Mouse (Mus musculus): ENCODE measurements around the gene Kidins220. TPM values are rescaled to one million over a fixed set of nuclear protein-coding genes. Genes with fewer than 3 reads are reported as not detected.

Kidins220 gene
- polyA plus RNA-seq, 1 experiment from 2014 or later, result 96.4 TPM

DNA sequence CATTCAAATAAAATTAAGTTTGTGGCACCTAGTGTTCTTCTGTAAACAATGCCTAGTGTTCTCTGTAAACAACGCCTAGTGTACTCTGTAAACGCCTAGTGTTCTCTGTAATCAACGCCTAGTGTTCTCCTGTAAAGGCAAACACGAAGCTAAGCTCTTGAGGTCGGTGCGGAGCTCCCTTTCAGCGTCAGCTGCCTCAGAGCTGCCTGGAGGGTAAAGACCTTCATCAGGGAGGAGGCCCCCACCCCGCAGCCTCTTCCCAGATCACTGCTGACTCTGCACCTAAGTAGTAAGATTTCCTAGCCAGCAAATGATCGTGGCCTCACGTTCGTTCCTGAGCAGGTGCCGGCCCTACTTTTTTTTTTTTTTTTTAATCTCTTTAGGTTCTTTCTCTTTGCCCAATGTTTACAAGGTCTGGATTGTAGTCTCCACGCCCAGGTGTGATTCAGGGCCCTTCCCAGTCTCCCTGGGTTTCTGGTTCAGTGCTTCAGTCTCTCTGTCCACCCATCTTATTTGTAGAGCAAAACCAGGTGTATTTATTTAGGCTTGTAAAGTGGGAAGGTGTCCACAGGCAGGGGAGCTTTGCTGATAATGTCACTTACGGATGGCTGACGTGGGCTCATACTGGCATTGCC lies 37.1 kb downstream of the Kidins220 start:
- no peak overlapping the region for H3K4me2 ChIP-seq (replicated peaks)
- H3K27ac ChIP-seq, result no peak overlapping the region
- H3K9me3 ChIP-seq, result no peaks in the 10 kb centered on the region
- WGBS, result 81% methylated on average over 15 of the region's 15 CpGs
- H3K4me1 ChIP-seq, result no peaks in the 10 kb centered on the region
- no peaks in the 10 kb centered on the region for H3K27me3 ChIP-seq (replicated peaks)
- no peak overlapping the region for H3K4me3 ChIP-seq
- no peak for ATAC-seq (ENCODE audit: low FRiP score, low read depth)
- peaks cover 85% of the 10 kb centered on the region for H3K36me3 ChIP-seq
- no peak overlapping the region for H3K9ac ChIP-seq

GRCm38 (mm10) chr12:25012555-25013540 lies 38.1 kb downstream of the Kidins220 start:
- Histone ChIP-seq H3K4me1 (no peaks in the 10 kb centered on the region), H3K4me3 (no peak overlapping the region), H3K4me2 (replicated peaks) (no peak overlapping the region), H3K9ac (no peak overlapping the region), H3K9me3 (no peaks in the 10 kb centered on the region), H3K27ac (no peak overlapping the region), H3K27me3 (replicated peaks) (no peaks in the 10 kb centered on the region), H3K36me3 (peaks cover 85% of the 10 kb centered on the region)
- no peak for ATAC-seq (ENCODE audit: low FRiP score, low read depth)
- WGBS, result 78% methylated on average over 13 of the region's 13 CpGs

DNA sequence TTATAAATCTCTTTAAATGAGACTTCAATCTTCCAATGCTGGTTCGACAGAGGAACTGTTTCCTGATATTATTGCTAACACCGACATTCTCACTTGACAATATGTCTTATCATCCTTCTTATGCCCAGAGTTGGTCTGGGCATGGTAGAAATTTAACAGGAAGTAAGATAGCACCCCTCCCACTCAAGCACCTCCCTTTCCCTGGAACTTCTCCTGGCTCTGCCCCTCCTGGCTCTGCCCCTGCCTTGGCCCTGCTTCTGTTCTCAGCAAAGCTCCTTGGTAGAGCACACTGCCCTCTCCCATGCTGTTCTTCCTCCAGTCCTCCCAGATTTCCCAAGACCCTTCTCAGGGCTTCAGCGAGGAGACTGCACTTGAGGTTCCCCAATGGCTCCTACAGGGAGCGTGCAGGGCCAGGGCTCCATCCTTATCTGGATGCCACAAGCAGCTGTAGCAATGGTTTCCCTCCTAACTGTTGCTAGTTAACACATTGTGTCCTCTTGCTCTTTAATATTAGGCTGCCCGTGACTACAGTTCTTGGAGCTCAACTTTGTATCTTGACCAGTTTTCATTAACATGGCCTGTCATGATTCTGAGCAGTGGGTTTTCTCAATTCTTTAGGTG lies 39.7 kb downstream of the Kidins220 start:
- Histone ChIP-seq H3K4me2 (replicated peaks) (no peak overlapping the region), H3K36me3 (peaks cover 88% of the 10 kb centered on the region), H3K27ac (no peak overlapping the region), H3K9ac (no peak overlapping the region), H3K4me1 (no peaks in the 10 kb centered on the region), H3K4me3 (no peak overlapping the region), H3K27me3 (replicated peaks) (no peaks in the 10 kb centered on the region), H3K9me3 (no peaks in the 10 kb centered on the region)
- no peak for ATAC-seq (ENCODE audit: low FRiP score, low read depth)
- 96% methylated on average over 5 of the region's 5 CpGs for WGBS

DNA sequence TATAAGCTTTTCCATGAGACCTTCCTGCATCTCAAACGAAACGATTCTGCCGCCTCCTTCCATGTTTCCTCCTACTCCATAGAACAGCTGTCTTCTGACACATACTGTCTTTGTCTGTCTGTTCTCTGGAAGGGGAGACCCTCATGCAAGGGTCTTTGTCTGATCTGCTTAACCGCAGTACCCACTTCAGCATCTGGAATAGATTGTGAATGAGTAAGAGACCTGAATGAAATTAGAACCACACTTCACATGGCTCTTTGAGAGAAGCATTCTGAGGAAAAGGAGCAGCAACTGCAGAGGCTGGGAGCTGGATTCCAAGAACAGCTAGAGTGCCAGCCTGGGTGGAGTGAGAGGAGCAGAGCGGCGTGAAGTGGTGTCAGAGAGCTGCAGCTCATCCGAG lies 40.2 kb downstream of the Kidins220 start:
- ATAC-seq (ENCODE audit: low FRiP score, low read depth), result no peak
- no peaks in the 10 kb centered on the region for H3K27me3 ChIP-seq (replicated peaks)
- H3K9me3 ChIP-seq, result no peaks in the 10 kb centered on the region
- H3K27ac ChIP-seq, result no peak overlapping the region
- peaks cover 84% of the 10 kb centered on the region for H3K36me3 ChIP-seq
- no peaks in the 10 kb centered on the region for H3K4me1 ChIP-seq
- no peak overlapping the region for H3K4me3 ChIP-seq
- H3K4me2 ChIP-seq (replicated peaks), result no peak overlapping the region
- no peak overlapping the region for H3K9ac ChIP-seq
- 93% methylated on average over 7 of the region's 7 CpGs for WGBS

DNA sequence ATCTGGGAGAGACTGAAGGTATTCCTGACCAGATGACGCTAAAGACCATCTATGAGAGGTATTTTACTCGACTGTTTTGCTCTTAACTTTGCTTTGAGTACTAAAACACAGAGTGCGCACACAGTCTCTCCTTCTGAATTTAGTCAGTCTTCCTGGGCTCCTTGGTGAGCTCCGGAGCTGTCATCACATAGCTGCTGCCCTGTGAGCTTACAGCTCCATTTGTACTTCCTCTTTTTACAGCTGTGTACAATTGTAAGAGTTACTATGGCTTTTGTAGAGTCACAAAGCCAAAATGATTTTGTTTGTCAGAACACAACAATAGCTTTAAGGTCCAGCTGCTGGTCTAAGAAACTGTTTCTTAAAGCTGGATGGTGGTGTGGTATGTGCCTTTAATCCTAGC lies 42.3 kb downstream of the Kidins220 start:
- H3K4me1 ChIP-seq, result no peaks in the 10 kb centered on the region
- H3K9me3 ChIP-seq, result no peaks in the 10 kb centered on the region
- no peak for ATAC-seq (ENCODE audit: low FRiP score, low read depth)
- H3K4me2 ChIP-seq (replicated peaks), result no peak overlapping the region
- peaks cover 74% of the 10 kb centered on the region for H3K36me3 ChIP-seq
- 90% methylated on average over 4 of the region's 4 CpGs for WGBS
- no peaks in the 10 kb centered on the region for H3K27me3 ChIP-seq (replicated peaks)
- H3K4me3 ChIP-seq, result no peak overlapping the region
- H3K27ac ChIP-seq, result no peak overlapping the region
- no peak overlapping the region for H3K9ac ChIP-seq

GRCm38 (mm10) chr12:25021057-25021456 lies 46.3 kb downstream of the Kidins220 start:
- Histone ChIP-seq H3K4me3 (no peak overlapping the region), H3K9ac (no peak overlapping the region), H3K4me2 (replicated peaks) (no peak overlapping the region), H3K4me1 (no peaks in the 10 kb centered on the region), H3K36me3 (peaks cover 41% of the 10 kb centered on the region), H3K27me3 (replicated peaks) (no peaks in the 10 kb centered on the region), H3K27ac (no peak overlapping the region), H3K9me3 (no peaks in the 10 kb centered on the region)
- 91% methylated on average over 5 of the region's 5 CpGs for WGBS
- no peak for ATAC-seq (ENCODE audit: low FRiP score, low read depth)

DNA sequence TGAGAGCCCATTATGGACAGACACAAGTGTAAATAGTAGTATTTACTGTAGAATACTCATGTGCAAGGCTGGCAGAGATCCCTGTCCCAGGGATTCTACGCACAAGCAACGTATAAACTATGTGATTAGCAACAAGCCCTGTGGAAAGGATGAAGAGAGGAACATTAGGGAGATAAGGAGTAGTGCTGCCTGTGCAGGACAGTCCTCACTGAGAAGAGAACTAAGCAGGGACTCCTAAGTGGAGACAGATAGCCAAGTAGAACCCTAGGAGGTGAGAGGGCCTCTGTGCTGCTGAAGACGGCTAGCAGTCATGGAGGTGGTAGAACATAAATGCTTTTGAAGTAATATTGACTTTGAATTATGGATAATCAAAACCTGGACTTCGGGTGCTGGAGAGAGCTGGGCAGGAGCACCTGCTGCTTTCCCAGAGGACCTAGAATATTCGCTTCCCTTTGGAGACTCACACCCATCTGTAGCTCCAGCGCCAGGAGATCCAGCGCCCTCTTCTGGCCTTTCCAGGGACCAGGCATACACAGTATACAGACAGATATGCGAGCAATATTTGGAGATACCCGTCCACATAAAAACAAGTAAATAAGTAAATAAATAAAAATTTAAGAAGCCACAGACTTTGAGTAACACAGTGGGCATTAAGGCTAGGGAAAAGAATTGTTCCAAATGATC lies 50.3 kb downstream of the Kidins220 start:
- WGBS, result 67% methylated on average over 9 of the region's 9 CpGs

DNA sequence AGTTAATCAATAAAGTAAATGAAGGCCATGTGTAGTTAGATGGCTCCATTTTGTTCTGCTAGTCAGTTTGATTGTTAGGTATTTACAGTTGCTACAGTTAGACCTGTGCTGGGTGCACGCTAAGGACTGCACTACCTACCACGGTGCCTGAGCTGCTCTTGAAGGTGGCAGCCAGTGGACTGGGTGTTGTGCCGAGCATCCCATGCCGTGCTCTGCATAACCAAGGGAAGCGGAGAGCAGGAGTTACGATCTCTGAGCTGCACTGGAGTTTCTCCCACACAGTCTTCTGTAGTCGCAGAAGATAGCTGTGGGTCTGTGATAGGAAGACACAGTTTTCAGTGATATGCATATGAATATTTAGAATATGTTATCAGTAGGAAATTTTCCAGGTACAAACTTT lies 51.6 kb downstream of the Kidins220 start:
- H3K9me3 ChIP-seq, result no peaks in the 10 kb centered on the region
- no peaks in the 10 kb centered on the region for H3K4me1 ChIP-seq
- no peak overlapping the region for H3K27ac ChIP-seq
- peaks cover 12% of the 10 kb centered on the region for H3K36me3 ChIP-seq
- H3K9ac ChIP-seq, result no peak overlapping the region
- 84% methylated on average over 7 of the region's 7 CpGs for WGBS
- H3K4me2 ChIP-seq (replicated peaks), result no peak overlapping the region
- no peak for ATAC-seq (ENCODE audit: low FRiP score, low read depth)
- H3K27me3 ChIP-seq (replicated peaks), result no peaks in the 10 kb centered on the region
- H3K4me3 ChIP-seq, result no peak overlapping the region

More for the DNA sequence above, 50.3 kb downstream of the Kidins220 start:
- Histone ChIP-seq H3K4me2 (replicated peaks) (no peak overlapping the region), H3K4me3 (no peak overlapping the region), H3K4me1 (no peaks in the 10 kb centered on the region), H3K27me3 (replicated peaks) (no peaks in the 10 kb centered on the region), H3K27ac (no peak overlapping the region), H3K9ac (no peak overlapping the region), H3K9me3 (no peaks in the 10 kb centered on the region), H3K36me3 (peaks cover 12% of the 10 kb centered on the region)
- no peak for ATAC-seq (ENCODE audit: low FRiP score, low read depth)

GRCm38 (mm10) chr12:25027416-25027815 lies 52.7 kb downstream of the Kidins220 start:
- ATAC-seq (ENCODE audit: low FRiP score, low read depth), result no peak
- Histone ChIP-seq H3K4me3 (no peak overlapping the region), H3K4me1 (no peaks in the 10 kb centered on the region), H3K9me3 (no peaks in the 10 kb centered on the region), H3K36me3 (peaks cover 12% of the 10 kb centered on the region), H3K4me2 (replicated peaks) (no peak overlapping the region), H3K9ac (no peak overlapping the region), H3K27ac (no peak overlapping the region), H3K27me3 (replicated peaks) (no peaks in the 10 kb centered on the region)
- 21% methylated on average over 2 of the region's 2 CpGs for WGBS

GRCm38 (mm10) chr12:25033662-25034337 lies 59.1 kb downstream of the Kidins220 start:
- Histone ChIP-seq H3K36me3 (peaks cover 17% of the 10 kb centered on the region), H3K9ac (no peak overlapping the region), H3K4me3 (no peak overlapping the region), H3K9me3 (no peaks in the 10 kb centered on the region), H3K4me2 (replicated peaks) (0 out of 2 replicates have a peak overlapping the region, but pooled peaks have one; percentile 17), H3K27me3 (replicated peaks) (no peaks in the 10 kb centered on the region), H3K4me1 (peaks cover 9% of the 10 kb centered on the region), H3K27ac (no peak overlapping the region)
- 23% methylated on average over 9 of the region's 9 CpGs for WGBS
- peak; percentile 88 for ATAC-seq (ENCODE audit: low FRiP score, low read depth)

- H3K9ac ChIP-seq, result no peak overlapping the region
- H3K4me2 ChIP-seq (replicated peaks), result 0 out of 2 replicates have a peak overlapping the region, but pooled peaks have one; percentile 17
- H3K9me3 ChIP-seq, result no peaks in the 10 kb centered on the region
- peak; percentile 59 for ATAC-seq (ENCODE audit: low FRiP score, low read depth)
- peak overlapping the region; percentile 63 for H3K27ac ChIP-seq
- peaks cover 9% of the 10 kb centered on the region for H3K4me1 ChIP-seq
- no peak overlapping the region for H3K4me3 ChIP-seq
- WGBS, result 53% methylated on average over 8 of the region's 8 CpGs
- peaks cover 17% of the 10 kb centered on the region for H3K36me3 ChIP-seq
- H3K27me3 ChIP-seq (replicated peaks), result no peaks in the 10 kb centered on the region
These were observed 59.7 kb downstream of the Kidins220 start for GRCm38 (mm10) chr12:25034338-25034953.

Measured in neural tube, embryonic 12.5 days (tissue).